Mouse (Mus musculus) stomach, postnatal 0 days (tissue): ENCODE measurements around the gene Tigd3.

Source experiments
- CTCF ChIP-seq: IDR thresholded peaks from 2 replicates; pipeline ENCODE4 v1.5.1; 2016; ENCODE audit warnings: antibody characterized with exemption, low read depth, mild to moderate bottlenecking, moderate library complexity
- EP300 ChIP-seq: optimal IDR thresholded peaks from 2 replicates; pipeline ENCODE3; 2016; ENCODE audit warnings: antibody characterized with exemption

- TF ChIP-seq EP300 (no peak), CTCF (no peak)
Measured at GRCm38 (mm10) chr19:5850860-5851259, 43.1 kb downstream of the Tigd3 start.
